Mouse (Mus musculus) hindbrain, embryonic 15.5 days (tissue): Measurements from ENCODE around the gene Tmem88. TPM values are rescaled to one million over a fixed set of nuclear protein-coding genes. Genes with fewer than 3 reads are reported as not detected.

Experiments used
- ATAC-seq: fragments of 200-750 bp; cut with Nextera tagmentation; 2 replicates; pipeline ENCODE4 v1.8.0; 2017; ENCODE audit warnings: low read depth, moderate number of reproducible peaks, moderate TSS enrichment; ENCODE audit not compliant: low FRiP score
- H3K27ac ChIP-seq: fragments of 300-500 bp; sonication (generic); replicated peaks from 2 replicates; pipeline ENCODE4 v1.5.1; 2015; ENCODE audit warnings: mild to moderate bottlenecking, inconsistent platforms
- H3K27me3 ChIP-seq: fragments of 300-500 bp; sonication (generic); 2 replicates; pipeline ENCODE4 v1.6.1; 2015; ENCODE audit warnings: control low read depth, inconsistent platforms
- H3K36me3 ChIP-seq: fragments of 300-500 bp; sonication (generic); 2 replicates; pipeline ENCODE4 v1.6.1; 2015; ENCODE audit warnings: control low read depth, inconsistent platforms
- H3K4me1 ChIP-seq: fragments of 300-500 bp; sonication (generic); replicated peaks from 2 replicates; pipeline ENCODE4 v1.6.1; 2015; ENCODE audit warnings: control low read depth, inconsistent platforms
- H3K4me2 ChIP-seq: fragments of 300-500 bp; sonication (generic); 2 replicates; pipeline ENCODE4 v1.6.1; 2015; ENCODE audit warnings: moderate library complexity, mild to moderate bottlenecking, inconsistent platforms
- H3K4me3 ChIP-seq: fragments of 300-500 bp; sonication (generic); 2 replicates; pipeline ENCODE4 v1.5.1; 2015; ENCODE audit warnings: mild to moderate bottlenecking, inconsistent platforms
- H3K9ac ChIP-seq: fragments of 300-500 bp; sonication (generic); 2 replicates; pipeline ENCODE4 v1.6.1; 2015; ENCODE audit warnings: inconsistent platforms
- H3K9me3 ChIP-seq: fragments of 300-500 bp; sonication (generic); 2 replicates; pipeline ENCODE4 v1.6.1; 2016; ENCODE audit warnings: control low read depth, inconsistent platforms
- WGBS: fragments of 180-500 bp; shearing (Covaris S2); methylation state at CpG from one replicate; pipeline ENCODE4 v1.1.7; 2015; 5-methylcytosine and 5-hydroxymethylcytosine counted together
- polyA plus RNA-seq: library from polyadenylated mRNA; unstranded; fragments of >200 nt; fragmentation: Nextera tagmentation; extraction: Ambion mirVana; gene quantifications from 2 replicates; pipeline ENCODE4 v1.2.1, GENCODE M21; 2015

The Tmem88 gene
- polyA plus RNA-seq, 1 experiment from 2014 or later: 7.2 TPM

- H3K4me1 ChIP-seq: peaks cover 30% of the 10 kb centered on the region
- H3K36me3 ChIP-seq: no peaks in the 10 kb centered on the region
- H3K9ac ChIP-seq: no peak overlapping the region
- H3K9me3 ChIP-seq: no peaks in the 10 kb centered on the region
- no peak for ATAC-seq
- 90% methylated on average over 10 of the region's 10 CpGs for WGBS
- no peak overlapping the region for H3K4me2 ChIP-seq
- peaks cover 30% of the 10 kb centered on the region for H3K27me3 ChIP-seq
- H3K27ac ChIP-seq: no peak overlapping the region
- no peak overlapping the region for H3K4me3 ChIP-seq
These were observed 24.8 kb upstream of the Tmem88 start for GRCm38 (mm10) chr11:69422842-69423241.

GRCm38 (mm10) chr11:69421131-69421977, 23.3 kb upstream of the Tmem88 start:
- no peak overlapping the region for H3K9ac ChIP-seq
- H3K4me2 ChIP-seq: peak overlapping the region; percentile 96
- no peaks in the 10 kb centered on the region for H3K9me3 ChIP-seq
- 12% methylated on average over 25 of the region's 25 CpGs for WGBS
- H3K4me3 ChIP-seq: no peak overlapping the region
- H3K36me3 ChIP-seq: no peaks in the 10 kb centered on the region
- H3K27me3 ChIP-seq: peaks cover 30% of the 10 kb centered on the region
- peaks cover 45% of the 10 kb centered on the region for H3K4me1 ChIP-seq
- no peak overlapping the region for H3K27ac ChIP-seq
- ATAC-seq: no peak

- Histone ChIP-seq H3K27ac (no peak overlapping the region), H3K27me3 (peaks cover 28% of the 10 kb centered on the region), H3K4me2 (peak overlapping the region; percentile 96), H3K36me3 (no peaks in the 10 kb centered on the region), H3K4me3 (peak overlapping the region; percentile 65), H3K4me1 (peaks cover 46% of the 10 kb centered on the region), H3K9me3 (no peaks in the 10 kb centered on the region), H3K9ac (peak overlapping the region; percentile 17; the same call in 1 of the 2 replicates)
- 8% methylated on average over 10 of the region's 10 CpGs for WGBS
- no peak for ATAC-seq
These were observed 22.5 kb upstream of the Tmem88 start for GRCm38 (mm10) chr11:69420554-69421000.

- H3K4me2 ChIP-seq: peak overlapping the region; percentile 96
- no peaks in the 10 kb centered on the region for H3K36me3 ChIP-seq
- H3K9me3 ChIP-seq: no peaks in the 10 kb centered on the region
- peak overlapping the region; percentile 65 for H3K4me3 ChIP-seq
- peak overlapping the region; percentile 17; the same call in 1 of the 2 replicates for H3K9ac ChIP-seq
- peak overlapping the region; percentile 98 for H3K27ac ChIP-seq
- H3K27me3 ChIP-seq: peaks cover 28% of the 10 kb centered on the region
- no peak for ATAC-seq
- under 1% methylated on average over 31 of the region's 31 CpGs for WGBS
- peaks cover 49% of the 10 kb centered on the region for H3K4me1 ChIP-seq
These were observed 21.9 kb upstream of the Tmem88 start for GRCm38 (mm10) chr11:69419813-69420553.

GRCm38 (mm10) chr11:69419443-69419812, 21.4 kb upstream of the Tmem88 start:
- H3K9me3 ChIP-seq: no peaks in the 10 kb centered on the region
- WGBS: under 1% methylated on average over 19 of the region's 19 CpGs
- H3K36me3 ChIP-seq: no peaks in the 10 kb centered on the region
- H3K27me3 ChIP-seq: peaks cover 28% of the 10 kb centered on the region
- peak overlapping the region; percentile 65 for H3K4me3 ChIP-seq
- H3K27ac ChIP-seq: peak overlapping the region; percentile 98
- H3K9ac ChIP-seq: peak overlapping the region; percentile 17; the same call in 1 of the 2 replicates
- H3K4me1 ChIP-seq: peaks cover 55% of the 10 kb centered on the region
- no peak for ATAC-seq
- peak overlapping the region; percentile 96 for H3K4me2 ChIP-seq

- H3K4me1 ChIP-seq: peaks cover 61% of the 10 kb centered on the region
- WGBS: under 1% methylated on average over 45 of the region's 45 CpGs
- H3K36me3 ChIP-seq: no peaks in the 10 kb centered on the region
- H3K4me3 ChIP-seq: peak overlapping the region; percentile 65
- H3K27me3 ChIP-seq: peaks cover 28% of the 10 kb centered on the region
- H3K9ac ChIP-seq: peak overlapping the region; percentile 41
- peak overlapping the region; percentile 98 for H3K27ac ChIP-seq
- ATAC-seq: peak; percentile 94
- H3K4me2 ChIP-seq: peak overlapping the region; percentile 96
- H3K9me3 ChIP-seq: no peaks in the 10 kb centered on the region
These were observed 20.7 kb upstream of the Tmem88 start for GRCm38 (mm10) chr11:69418481-69419442.

GRCm38 (mm10) chr11:69417449-69418384, 19.7 kb upstream of the Tmem88 start:
- H3K27ac ChIP-seq: peak overlapping the region; percentile 98
- peaks cover 23% of the 10 kb centered on the region for H3K27me3 ChIP-seq
- ATAC-seq: peak; percentile 27

GRCm38 (mm10) chr11:69416921-69417448, 19.0 kb upstream of the Tmem88 start:
- Histone ChIP-seq H3K4me3 (peak overlapping the region; percentile 65), H3K27me3 (peaks cover 16% of the 10 kb centered on the region), H3K9me3 (no peaks in the 10 kb centered on the region), H3K4me1 (peaks cover 79% of the 10 kb centered on the region), H3K4me2 (peak overlapping the region; percentile 96), H3K9ac (peak overlapping the region; percentile 41), H3K36me3 (peaks cover 6% of the 10 kb centered on the region; the same call in 1 of the 2 replicates), H3K27ac (peak overlapping the region; percentile 98)
- 1% methylated on average over 8 of the region's 8 CpGs for WGBS
- no peak for ATAC-seq

More at GRCm38 (mm10) chr11:69417449-69418384, 19.7 kb upstream of the Tmem88 start:
- peak overlapping the region; percentile 41 for H3K9ac ChIP-seq
- H3K36me3 ChIP-seq: peaks cover 1% of the 10 kb centered on the region; the same call in 1 of the 2 replicates
- peaks cover 72% of the 10 kb centered on the region for H3K4me1 ChIP-seq
- WGBS: under 1% methylated on average over 39 of the region's 39 CpGs
- peak overlapping the region; percentile 65 for H3K4me3 ChIP-seq
- H3K9me3 ChIP-seq: no peaks in the 10 kb centered on the region
- peak overlapping the region; percentile 96 for H3K4me2 ChIP-seq

- 1% methylated on average over 4 of the region's 4 CpGs for WGBS
- H3K4me1 ChIP-seq: peaks cover 82% of the 10 kb centered on the region
These were observed 18.5 kb upstream of the Tmem88 start for GRCm38 (mm10) chr11:69416509-69416908.

More at GRCm38 (mm10) chr11:69416509-69416908, 18.5 kb upstream of the Tmem88 start:
- Histone ChIP-seq H3K9me3 (no peaks in the 10 kb centered on the region), H3K27ac (peak overlapping the region; percentile 98), H3K27me3 (peaks cover 12% of the 10 kb centered on the region), H3K4me3 (peak overlapping the region; percentile 65), H3K4me2 (peak overlapping the region; percentile 96), H3K9ac (peak overlapping the region; percentile 41), H3K36me3 (peaks cover 9% of the 10 kb centered on the region; the same call in 1 of the 2 replicates)
- no peak for ATAC-seq
